Mouse (Mus musculus): Measurements from ENCODE around the gene Shroom3. TPM values are rescaled to one million over a fixed set of nuclear protein-coding genes. Genes with fewer than 3 reads are reported as not detected.
A peak's percentile ranks its signal among the peaks of the same experiment; 100 is the strongest.
"Not testable (repeated sequence)": the region's sequence is repeated elsewhere in the genome, so short reads cannot be mapped to it uniquely, and the experiment has no call there.

The Shroom3 gene
- total RNA-seq, 4 experiments from 2014 or later, result 0.29 to 1.0 (median 0.81) TPM

GRCm38 (mm10) chr5:92887501-92887900 is 204.3 kb downstream of the Shroom3 start:
- no peak for DNase-seq (ENCODE audit: low spot score in 2 of 2)

GRCm38 (mm10) chr5:92888628-92889241 is 205.5 kb downstream of the Shroom3 start:
- no peak for DNase-seq (ENCODE audit: low spot score in 2 of 2)

- DNase-seq (ENCODE audit: low spot score in 2 of 2), result no peak
Observed at GRCm38 (mm10) chr5:92890902-92891301, 207.7 kb downstream of the Shroom3 start.

GRCm38 (mm10) chr5:92893284-92893683 is 210.0 kb downstream of the Shroom3 start:
- DNase-seq (ENCODE audit: low spot score in 2 of 2), result no peak

GRCm38 (mm10) chr5:92893711-92894110 is 210.5 kb downstream of the Shroom3 start:
- DNase-seq (ENCODE audit: low spot score in 2 of 2), result no peak

GRCm38 (mm10) chr5:92895877-92896276 is 212.6 kb downstream of the Shroom3 start:
- no peak for DNase-seq (ENCODE audit: low spot score in 2 of 2)

- no peak for DNase-seq (ENCODE audit: low spot score in 2 of 2)
Observed at GRCm38 (mm10) chr5:92896725-92897280, 213.6 kb downstream of the Shroom3 start.

- peak in 1 of 2 experiments; percentile 17 for DNase-seq (ENCODE audit: low spot score in 2 of 2)
Observed at GRCm38 (mm10) chr5:92897766-92898745, 214.8 kb downstream of the Shroom3 start.

- DNase-seq (ENCODE audit: low spot score in 2 of 2), result no peak
Observed at GRCm38 (mm10) chr5:92900470-92900869, 217.2 kb downstream of the Shroom3 start.

- DNase-seq (ENCODE audit: low spot score in 2 of 2), result no peak
Observed at GRCm38 (mm10) chr5:92901870-92902269, 218.6 kb downstream of the Shroom3 start.

- no peak for DNase-seq (ENCODE audit: low spot score in 2 of 2)
Observed at GRCm38 (mm10) chr5:92905146-92905545, 221.9 kb downstream of the Shroom3 start.

GRCm38 (mm10) chr5:92905594-92906008 is 222.4 kb downstream of the Shroom3 start:
- DNase-seq (ENCODE audit: low spot score in 2 of 2), result no peak

- DNase-seq (ENCODE audit: low spot score in 2 of 2), result no peak
Observed at GRCm38 (mm10) chr5:92908227-92908626, 225.0 kb downstream of the Shroom3 start.

- DNase-seq (ENCODE audit: low spot score in 2 of 2), result no peak
Observed at GRCm38 (mm10) chr5:92910838-92911237, 227.6 kb downstream of the Shroom3 start.

- no peak for DNase-seq (ENCODE audit: low spot score in 2 of 2)
Observed at GRCm38 (mm10) chr5:92915421-92915820, 232.2 kb downstream of the Shroom3 start.

- no peak for DNase-seq (ENCODE audit: low spot score in 2 of 2)
Observed at GRCm38 (mm10) chr5:92917755-92918154, 234.5 kb downstream of the Shroom3 start.

- DNase-seq (ENCODE audit: low spot score in 2 of 2), result no peak
Observed at GRCm38 (mm10) chr5:92918170-92918569, 234.9 kb downstream of the Shroom3 start.

GRCm38 (mm10) chr5:92918866-92919265 is 235.6 kb downstream of the Shroom3 start:
- no peak for DNase-seq (ENCODE audit: low spot score in 2 of 2)

GRCm38 (mm10) chr5:92919390-92919789 is 236.2 kb downstream of the Shroom3 start:
- DNase-seq (ENCODE audit: low spot score in 2 of 2), result no peak

- no peak for DNase-seq (ENCODE audit: low spot score in 2 of 2)
Observed at GRCm38 (mm10) chr5:92920984-92921383, 237.7 kb downstream of the Shroom3 start.

- no peak for DNase-seq (ENCODE audit: low spot score in 2 of 2)
Observed at GRCm38 (mm10) chr5:92921728-92922127, 238.5 kb downstream of the Shroom3 start.

- not testable (repeated sequence) for DNase-seq (ENCODE audit: low spot score in 2 of 2)
Observed at GRCm38 (mm10) chr5:92922981-92923380, 239.7 kb downstream of the Shroom3 start.
